Mouse (Mus musculus): Measurements from ENCODE around the gene Rps7. TPM values are rescaled to one million over a fixed set of nuclear protein-coding genes. Genes with fewer than 3 reads are reported as not detected.

Rps7 gene
- 100 to 1,000 TPM; 289 to 342 TPM for total RNA-seq (2021)

- intact Hi-C loops (cut with DNase I) = loop anchor here (2.0 to 5.0 kb wide), 3 partner anchors 39 to 656 kb away; partner anchors contain the start of gene Adi1
Observed at GRCm38 (mm10) chr12:28635535-28636476, at the start of gene Rps7. TSS of gene Rps7 (minus strand) at chr12:28635953.

GRCm38 (mm10) chr12:28684674-28685073 is 48.9 kb upstream of the Rps7 start:
- intact Hi-C loops (cut with DNase I) = no loop called here
- no peak for DNase-seq (ENCODE audit: low spot score)

More at GRCm38 (mm10) chr12:28635535-28636476, at the start of gene Rps7:
- DNase-seq (ENCODE audit: low spot score) = peak; percentile 88

GRCm38 (mm10) chr12:28675925-28676209 is 40.1 kb upstream of the Rps7 start:
- intact Hi-C loops (cut with DNase I) = loop anchor here (2.0 kb wide), 1 partner anchor 39 kb away; no protein-coding TSS in a partner anchor
- DNase-seq (ENCODE audit: low spot score) = no peak

GRCm38 (mm10) chr12:28675121-28675924 is 39.6 kb upstream of the Rps7 start, which contains the start of gene Adi1:
TSS of gene Adi1 (plus strand) at chr12:28675231.
- intact Hi-C loops (cut with DNase I) = loop anchor here (2.0 kb wide), 1 partner anchor 39 kb away; no protein-coding TSS in a partner anchor
- peak; percentile 55 for DNase-seq (ENCODE audit: low spot score)

GRCm38 (mm10) chr12:28674038-28674720 is 38.4 kb upstream of the Rps7 start:
- intact Hi-C loops (cut with DNase I) = loop anchor here (2.0 kb wide), 1 partner anchor 37 kb away; no protein-coding TSS in a partner anchor
- no peak for DNase-seq (ENCODE audit: low spot score)

- intact Hi-C loops (cut with DNase I) = no loop called here
- DNase-seq (ENCODE audit: low spot score) = no peak
Observed at GRCm38 (mm10) chr12:28667287-28667686, 31.5 kb upstream of the Rps7 start.

GRCm38 (mm10) chr12:28666734-28667133 is 31.0 kb upstream of the Rps7 start:
- DNase-seq (ENCODE audit: low spot score) = no peak
- intact Hi-C loops (cut with DNase I) = no loop called here

GRCm38 (mm10) chr12:28662628-28663027 is 26.9 kb upstream of the Rps7 start:
- intact Hi-C loops (cut with DNase I) = no loop called here
- no peak for DNase-seq (ENCODE audit: low spot score)

- intact Hi-C loops (cut with DNase I) = loop anchor here (5.0 kb wide), 1 partner anchor 103 kb away; the partner anchor contains the start of genes Eipr1 and Trappc12
- peak; percentile 72 for DNase-seq (ENCODE audit: low spot score)
Observed at GRCm38 (mm10) chr12:28649141-28650110, 13.7 kb upstream of the Rps7 start, which contains the start of gene Rnaseh1. TSS of gene Rnaseh1 (plus strand) at chr12:28649602.

GRCm38 (mm10) chr12:28638778-28639177 is 3.0 kb upstream of the Rps7 start:
- intact Hi-C loops (cut with DNase I) = loop anchor here (5.0 kb wide), 2 partner anchors 109 to 654 kb away; no protein-coding TSS in a partner anchor
- DNase-seq (ENCODE audit: low spot score) = no peak

GRCm38 (mm10) chr12:28636543-28636942 is 790 bp upstream of the Rps7 start:
- DNase-seq (ENCODE audit: low spot score) = no peak
- intact Hi-C loops (cut with DNase I) = loop anchor here (2.0 to 5.0 kb wide), 3 partner anchors 38 to 656 kb away; partner anchors contain the start of gene Adi1

GRCm38 (mm10) chr12:28635058-28635534 is 657 bp downstream of the Rps7 start:
- DNase-seq (ENCODE audit: low spot score) = no peak
- intact Hi-C loops (cut with DNase I) = loop anchor here (5.0 kb wide), 2 partner anchors 112 to 657 kb away; no protein-coding TSS in a partner anchor

- intact Hi-C loops (cut with DNase I) = no loop called here
- no peak for DNase-seq (ENCODE audit: low spot score)
Observed at GRCm38 (mm10) chr12:28628436-28628835, 7.3 kb downstream of the Rps7 start.

- intact Hi-C loops (cut with DNase I) = no loop called here
- no peak for DNase-seq (ENCODE audit: low spot score)
Observed at GRCm38 (mm10) chr12:28627092-28627491, 8.7 kb downstream of the Rps7 start.

GRCm38 (mm10) chr12:28625407-28625806 is 10.3 kb downstream of the Rps7 start:
- intact Hi-C loops (cut with DNase I) = no loop called here
- no peak for DNase-seq (ENCODE audit: low spot score)

GRCm38 (mm10) chr12:28624251-28624650 is 11.5 kb downstream of the Rps7 start:
- DNase-seq (ENCODE audit: low spot score) = no peak
- intact Hi-C loops (cut with DNase I) = no loop called here

GRCm38 (mm10) chr12:28623195-28623594 is 12.6 kb downstream of the Rps7 start, which contains the start of gene Colec11:
TSS of gene Colec11 (minus strand) at chr12:28623377.
- peak; percentile 18 for DNase-seq (ENCODE audit: low spot score)
- intact Hi-C loops (cut with DNase I) = no loop called here

GRCm38 (mm10) chr12:28622641-28623040 is 13.1 kb downstream of the Rps7 start:
- DNase-seq (ENCODE audit: low spot score) = no peak
- intact Hi-C loops (cut with DNase I) = no loop called here
